Mouse (Mus musculus) liver, postnatal 0 days (tissue): ENCODE measurements around the gene Cry1.

ENCODE experiments used
- CTCF ChIP-seq: sonication (generic); IDR thresholded peaks from 2 replicates; pipeline ENCODE4 v1.5.1; 2016; ENCODE audit warnings: antibody characterized with exemption, low read depth
- EP300 ChIP-seq: IDR thresholded peaks from 2 replicates; pipeline ENCODE4 v1.6.1; 2016; ENCODE audit warnings: antibody characterized with exemption, low read depth, mild to moderate bottlenecking

DNA sequence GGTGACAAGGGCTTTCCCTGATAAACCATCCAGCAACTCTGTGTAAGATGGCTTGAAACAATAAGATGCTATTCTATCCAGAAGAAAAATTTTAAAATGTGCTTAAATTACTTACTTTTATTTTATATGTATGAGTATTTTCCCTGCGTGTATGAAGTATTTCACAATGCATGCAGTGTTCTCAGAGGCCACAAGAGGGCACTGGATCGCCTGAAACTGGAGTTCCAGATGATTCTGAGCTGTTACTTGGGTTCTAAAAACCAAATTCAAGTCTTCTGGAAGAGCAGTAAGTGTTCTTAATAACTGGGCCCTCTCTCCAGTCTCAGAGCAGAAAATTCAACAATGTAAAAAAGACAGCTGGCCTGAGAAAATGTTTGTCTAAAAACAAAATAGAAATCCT lies 30.7 kb downstream of the Cry1 start:
- TF ChIP-seq CTCF (peak; percentile 81), EP300 (no peak)
